Mouse (Mus musculus) neutrophil, adult 59 days (primary cell): Measurements from ENCODE around the gene Defa36. TPM values are rescaled to one million over a fixed set of nuclear protein-coding genes. Genes with fewer than 3 reads are reported as not detected.

Experiments
- total RNA-seq, 2 experiments: library from RNA; stranded (reverse); gene quantifications; 1 replicate in 1 of 2; 2 replicates in 1 of 2; pipeline ENCODE4 v1.2.4; 2023

The Defa36 gene
- total RNA-seq: not detected

GRCm38 (mm10) chr8:21427111-21427510 lies at the start of gene Defa36:
Gene Defa36, plus strand, starts transcription at chr8:21427411.

GRCm38 (mm10) chr8:21378215-21378614 lies 49.0 kb upstream of the Defa36 start, which contains the start of gene Defa2:
Gene Defa2, plus strand, starts transcription at chr8:21378515.

GRCm38 (mm10) chr8:21391511-21391910 lies 35.7 kb upstream of the Defa36 start, which contains the start of gene Defa33:
Gene Defa33, plus strand, starts transcription at chr8:21391811.

DNA sequence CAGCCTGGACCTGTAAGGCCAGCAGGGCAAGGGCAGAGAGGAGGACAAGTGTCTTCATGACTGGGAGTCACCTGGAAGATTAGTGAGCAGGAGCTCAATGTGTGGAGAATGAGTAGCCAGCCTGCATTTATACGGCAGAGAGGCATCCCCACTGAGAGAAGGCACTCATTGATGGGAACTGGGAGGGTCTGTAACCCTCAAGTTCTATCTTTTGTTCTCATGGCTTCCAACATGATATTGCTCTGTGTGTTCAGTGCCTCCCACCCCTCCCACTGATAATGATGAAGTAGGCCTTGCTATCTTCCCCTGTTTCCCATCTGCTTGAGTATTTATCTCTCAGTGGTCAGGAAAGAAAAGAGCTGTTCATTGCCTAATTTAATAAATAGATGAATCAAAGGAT lies 29.2 kb downstream of the Defa36 start, which contains the start of gene Gm7849:
Gene Gm7849 (minus strand): TSS at position 101 of the 400 bp plus-strand sequence.

Other genes with a start within 250 kb of the Defa36 start
- not detected for gene Defa31, start 235.8 kb upstream of the Defa36 start, total RNA-seq
- gene Gm15293, start 225.8 kb upstream of the Defa36 start, total RNA-seq: not detected
- gene Gm15292, start 177.7 kb upstream of the Defa36 start, total RNA-seq: not detected
- gene Defa27, start 111.9 kb upstream of the Defa36 start, total RNA-seq: not detected
- gene Defa29, start 100.4 kb upstream of the Defa36 start, total RNA-seq: not detected
- not detected for gene Defa2, start 48.9 kb upstream of the Defa36 start, total RNA-seq
- not detected for gene Defa33, start 35.6 kb upstream of the Defa36 start, total RNA-seq
- not detected for gene Gm7849, start 29.1 kb downstream of the Defa36 start, total RNA-seq
- not detected for gene Defa20, start 81.8 kb downstream of the Defa36 start, total RNA-seq
- not detected for gene Defa32, start 101.6 kb downstream of the Defa36 start, total RNA-seq
- gene Defa37, start 138.0 kb downstream of the Defa36 start, total RNA-seq: not detected
- gene Defa28, start 155.6 kb downstream of the Defa36 start, total RNA-seq: not detected
- not detected for gene Gm7861, start 167.1 kb downstream of the Defa36 start, total RNA-seq
- not detected for gene Defa26, start 190.8 kb downstream of the Defa36 start, total RNA-seq
- not detected for gene Defa17, start 228.4 kb downstream of the Defa36 start, total RNA-seq
- gene Defa34, start 238.4 kb downstream of the Defa36 start, total RNA-seq: not detected